Mouse (Mus musculus): ENCODE measurements around the gene 1700018B08Rik. TPM values are rescaled to one million over a fixed set of nuclear protein-coding genes. Genes with fewer than 3 reads are reported as not detected.

Gene 1700018B08Rik
- polyA plus RNA-seq (2014; fragmentation: Nextera tagmentation; extraction: Ambion mirVana) = not detected in 2 replicates

DNA sequence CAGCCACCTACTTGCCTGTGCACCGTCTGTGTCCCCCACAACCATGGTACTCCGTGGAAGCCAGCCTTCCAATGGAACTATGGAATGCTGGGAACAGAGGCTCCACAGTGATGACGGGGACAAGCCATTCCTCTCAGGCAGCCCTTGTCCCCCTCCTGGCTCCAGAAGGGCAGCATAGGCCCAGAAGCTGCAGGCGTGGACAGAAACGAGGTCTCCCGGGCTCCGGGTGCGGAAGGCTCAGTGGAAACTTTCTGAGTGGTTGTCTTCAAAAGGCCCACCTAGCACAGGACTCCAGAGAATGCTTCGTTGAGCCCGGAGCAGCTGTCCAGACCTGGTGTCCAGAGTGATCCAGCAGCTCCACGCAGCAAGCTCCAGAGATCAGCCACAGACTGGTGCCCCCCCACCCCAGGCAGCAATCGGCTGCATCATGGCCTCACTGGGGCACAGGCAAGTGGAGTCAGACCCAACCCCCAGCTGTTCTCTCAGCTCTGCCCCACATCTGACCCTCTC, at the start of gene 1700018B08Rik:
TSS of gene 1700018B08Rik (minus strand) at position 45 of the 510 bp plus-strand sequence.
- Histone ChIP-seq H3K27ac (replicated peaks; ENCODE audit: low read depth, low read length) (no peak within 1 kb of the TSS), H3K27me3 (ENCODE audit: control insufficient read depth, insufficient read depth, low read length) (no peaks in the 10 kb centered on the region), H3K36me3 (replicated peaks; ENCODE audit: control insufficient read depth, insufficient read depth, low read depth, low read length) (no peaks in the 10 kb centered on the region), H3K4me3 (ENCODE audit: low read depth, low read length) (no peak within 1 kb of the TSS), H3K4me1 (ENCODE audit: control insufficient read depth, insufficient read depth, low read length) (no peaks in the 10 kb centered on the region), H3K4me2 (ENCODE audit: low read depth, low read length) (no peak within 1 kb of the TSS), H3K9me3 (replicated peaks; ENCODE audit: control insufficient read depth, low read length) (no peaks in the 10 kb centered on the region), H3K9ac (replicated peaks; ENCODE audit: low read length) (no peak within 1 kb of the TSS; the same call in 1 of the 2 replicates)
- no peak for ATAC-seq (replicated peaks; ENCODE audit: insufficient number of reproducible peaks, low FRiP score, low TSS enrichment, low read depth)
- 85% methylated on average over 12 of the region's 12 CpGs for WGBS
- no peak for DNase-seq (ENCODE audit: low spot score)

DNA sequence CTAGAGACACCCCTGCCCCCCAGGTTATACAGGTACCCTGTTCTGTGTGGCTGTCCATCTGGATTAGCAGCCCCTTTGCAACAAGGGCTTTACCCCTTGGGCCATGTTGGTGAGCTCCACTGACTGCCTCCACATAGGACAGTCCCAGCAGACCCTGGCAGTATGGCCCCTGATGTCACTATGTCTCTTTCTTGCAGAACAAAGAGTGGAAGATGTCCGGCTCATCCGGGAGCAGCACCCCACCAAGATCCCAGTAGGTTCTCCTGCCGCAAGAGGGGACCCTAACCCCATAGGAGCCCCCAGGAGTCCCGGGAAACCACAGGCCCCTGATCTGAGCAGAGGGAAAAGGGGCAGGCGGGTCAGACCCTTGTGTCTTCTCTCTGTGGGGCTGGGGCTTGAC, 49.2 kb upstream of the 1700018B08Rik start:
- no peak for ATAC-seq (replicated peaks; ENCODE audit: insufficient number of reproducible peaks, low FRiP score, low TSS enrichment, low read depth)

DNA sequence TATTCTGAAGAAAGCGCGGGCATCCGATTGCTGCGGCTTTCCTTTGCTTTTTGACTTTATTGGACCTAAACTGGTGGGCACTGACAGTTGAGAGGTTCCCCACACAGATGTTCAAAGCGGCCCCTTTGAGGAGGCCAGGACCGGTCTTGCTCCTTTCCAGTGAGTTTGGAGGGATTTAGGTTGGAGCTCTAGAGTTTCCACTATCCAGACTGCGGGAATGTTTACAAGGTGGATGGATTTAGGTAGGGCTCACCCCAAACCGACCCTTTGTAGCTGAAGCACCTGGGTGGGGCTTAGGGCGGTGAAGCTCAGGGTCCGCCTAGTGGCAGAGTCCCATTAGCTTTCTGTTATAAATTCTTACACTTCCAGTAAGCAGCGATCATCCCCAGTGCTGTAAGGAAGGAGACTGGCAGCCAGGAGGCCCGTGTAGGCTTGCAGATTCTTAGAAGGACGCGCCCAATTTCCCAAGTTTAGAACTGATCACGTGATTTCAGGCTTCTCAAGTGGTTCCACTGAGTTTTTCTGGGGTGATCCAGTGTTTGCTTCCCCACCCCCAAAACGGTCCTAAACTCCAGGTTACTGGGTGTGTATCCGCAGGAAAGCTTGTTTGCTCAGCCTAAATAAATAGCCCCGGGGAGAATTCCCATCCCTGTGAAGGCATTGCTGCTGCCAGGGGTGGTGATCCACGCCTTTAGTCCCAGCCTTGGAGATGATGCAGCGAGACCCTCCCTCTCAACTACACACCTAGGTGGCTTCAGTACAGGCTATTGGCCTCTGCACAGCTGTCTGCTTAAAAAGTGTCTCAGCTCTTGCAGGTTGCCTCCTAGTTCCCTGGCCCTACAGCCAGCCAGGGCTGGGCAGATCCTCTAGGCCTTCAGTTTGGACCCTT, 47.3 kb upstream of the 1700018B08Rik start:
- peak overlapping the region; percentile 79 for H3K4me2 ChIP-seq (ENCODE audit: low read depth, low read length)
- H3K4me3 ChIP-seq (ENCODE audit: low read depth, low read length) = peak overlapping the region; percentile 88
- H3K4me1 ChIP-seq (ENCODE audit: control insufficient read depth, insufficient read depth, low read length) = peaks cover 2% of the 10 kb centered on the region
- peak overlapping the region; percentile 84 for H3K9ac ChIP-seq (replicated peaks; ENCODE audit: low read length)
- ATAC-seq (replicated peaks; ENCODE audit: insufficient number of reproducible peaks, low FRiP score, low TSS enrichment, low read depth) (peak; percentile 21; the same call in 1 of the 2 replicates), DNase-seq (ENCODE audit: low spot score) (peak; percentile 62)
- no peaks in the 10 kb centered on the region for H3K9me3 ChIP-seq (replicated peaks; ENCODE audit: control insufficient read depth, low read length)
- H3K27me3 ChIP-seq (ENCODE audit: control insufficient read depth, insufficient read depth, low read length) = no peaks in the 10 kb centered on the region
- H3K27ac ChIP-seq (replicated peaks; ENCODE audit: low read depth, low read length) = no peak overlapping the region
- 14% methylated on average over 20 of the region's 20 CpGs for WGBS
- H3K36me3 ChIP-seq (replicated peaks; ENCODE audit: control insufficient read depth, insufficient read depth, low read depth, low read length) = peaks cover 3% of the 10 kb centered on the region

More for the DNA sequence above, 49.2 kb upstream of the 1700018B08Rik start:
- H3K27ac ChIP-seq (replicated peaks; ENCODE audit: low read depth, low read length) = no peak overlapping the region
- H3K9me3 ChIP-seq (replicated peaks; ENCODE audit: control insufficient read depth, low read length) = no peaks in the 10 kb centered on the region
- no peak for DNase-seq (ENCODE audit: low spot score)
- WGBS = 83% methylated on average over 5 of the region's 5 CpGs
- H3K36me3 ChIP-seq (replicated peaks; ENCODE audit: control insufficient read depth, insufficient read depth, low read depth, low read length) = peaks cover 3% of the 10 kb centered on the region
- peaks cover 2% of the 10 kb centered on the region for H3K4me1 ChIP-seq (ENCODE audit: control insufficient read depth, insufficient read depth, low read length)
- H3K4me3 ChIP-seq (ENCODE audit: low read depth, low read length) = no peak overlapping the region
- no peak overlapping the region for H3K9ac ChIP-seq (replicated peaks; ENCODE audit: low read length)
- no peaks in the 10 kb centered on the region for H3K27me3 ChIP-seq (ENCODE audit: control insufficient read depth, insufficient read depth, low read length)
- no peak overlapping the region for H3K4me2 ChIP-seq (ENCODE audit: low read depth, low read length)

DNA sequence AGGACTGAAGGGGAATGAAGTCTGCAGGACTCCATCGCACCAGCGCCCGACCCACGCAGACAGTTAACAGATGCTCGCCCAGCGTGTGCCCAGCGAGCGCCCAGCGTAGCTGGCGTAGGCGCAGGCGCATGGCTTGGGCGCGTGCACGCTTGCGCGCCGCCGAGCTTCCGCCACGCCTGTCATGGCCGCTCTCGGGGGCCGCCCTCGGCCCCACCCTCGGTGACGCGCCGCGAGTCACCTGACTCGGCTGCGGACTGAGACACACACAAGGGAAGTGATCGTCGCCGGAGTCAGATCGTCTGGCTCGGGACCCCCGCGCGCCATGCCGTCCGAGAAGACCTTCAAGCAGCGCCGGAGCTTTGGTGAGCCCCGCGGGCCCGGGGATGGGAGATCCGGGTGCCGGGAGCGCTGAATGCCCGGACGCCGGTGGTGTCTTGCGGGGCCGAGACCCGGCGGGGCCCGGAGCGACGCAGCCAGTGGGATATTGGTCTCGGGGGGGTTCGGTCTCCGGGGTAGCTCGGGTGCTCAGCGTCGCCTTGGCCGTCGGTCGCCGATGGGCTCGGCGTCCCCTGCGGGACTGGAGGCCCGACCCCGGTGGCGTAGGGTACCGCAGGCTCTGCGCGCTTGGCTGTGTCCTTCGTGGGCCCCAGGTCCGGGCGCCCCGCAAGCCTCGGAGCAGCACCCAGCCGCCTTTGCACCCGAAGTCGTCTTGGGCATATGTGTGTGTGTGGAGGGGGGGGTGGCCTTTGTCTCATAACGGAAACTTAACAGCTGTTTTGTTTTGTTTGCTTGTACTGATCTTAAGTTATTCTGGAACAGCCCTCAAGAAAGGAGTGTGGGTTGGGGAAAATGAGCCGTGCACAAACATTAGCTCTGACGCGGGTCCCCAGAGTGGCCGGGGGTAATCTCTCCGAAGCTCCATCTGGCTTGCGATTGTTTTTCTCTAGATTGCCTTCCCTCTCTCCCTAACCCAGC, 46.4 kb upstream of the 1700018B08Rik start, which contains the start of gene Map1lc3b:
TSS of gene Map1lc3b (plus strand) at position 159 of the 975 bp plus-strand sequence.
- Histone ChIP-seq H3K4me3 (ENCODE audit: low read depth, low read length) (peak within 1 kb of the TSS; percentile 88), H3K36me3 (replicated peaks; ENCODE audit: control insufficient read depth, insufficient read depth, low read depth, low read length) (peaks cover 3% of the 10 kb centered on the region), H3K4me1 (ENCODE audit: control insufficient read depth, insufficient read depth, low read length) (peaks cover 2% of the 10 kb centered on the region), H3K9me3 (replicated peaks; ENCODE audit: control insufficient read depth, low read length) (no peaks in the 10 kb centered on the region), H3K4me2 (ENCODE audit: low read depth, low read length) (peak within 1 kb of the TSS; percentile 79), H3K9ac (replicated peaks; ENCODE audit: low read length) (peak within 1 kb of the TSS; percentile 84), H3K27ac (replicated peaks; ENCODE audit: low read depth, low read length) (peak within 1 kb of the TSS; percentile 8; the same call in 1 of the 2 replicates), H3K27me3 (ENCODE audit: control insufficient read depth, insufficient read depth, low read length) (no peaks in the 10 kb centered on the region)
- peak; percentile 55 for ATAC-seq (replicated peaks; ENCODE audit: insufficient number of reproducible peaks, low FRiP score, low TSS enrichment, low read depth)
- WGBS = under 1% methylated on average over 93 of the region's 94 CpGs
- peak; percentile 97 for DNase-seq (ENCODE audit: low spot score)

DNA sequence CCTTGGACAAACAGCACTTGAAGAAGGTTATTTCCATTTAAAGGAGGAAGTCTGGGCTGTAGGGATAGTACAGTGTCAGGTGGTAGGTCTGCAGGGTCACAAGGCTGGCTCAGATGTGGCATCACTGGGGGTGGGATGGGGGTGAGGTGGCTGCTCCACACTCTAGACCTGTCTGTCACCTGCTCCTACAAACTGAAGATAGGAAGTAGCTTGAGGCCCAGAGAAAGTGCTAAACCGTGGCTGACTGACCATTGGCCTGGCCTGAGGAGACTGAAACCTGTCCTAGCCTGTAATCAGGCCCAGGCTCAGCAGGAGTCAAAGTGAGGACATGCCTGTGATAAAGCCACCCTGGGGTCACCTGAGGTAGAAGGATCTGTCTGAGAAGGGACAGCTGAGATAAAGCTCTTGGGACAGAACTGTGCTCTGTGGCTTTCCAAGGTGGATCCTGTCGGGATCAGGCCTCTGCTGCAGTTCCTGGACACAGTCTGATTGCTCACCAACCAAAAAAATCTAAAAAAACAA, 45.1 kb upstream of the 1700018B08Rik start:
- no peak overlapping the region for H3K4me2 ChIP-seq (ENCODE audit: low read depth, low read length)
- DNase-seq (ENCODE audit: low spot score) = no peak
- H3K9me3 ChIP-seq (replicated peaks; ENCODE audit: control insufficient read depth, low read length) = no peaks in the 10 kb centered on the region
- peaks cover under 1% of the 10 kb centered on the region; the same call in 1 of the 2 replicates for H3K36me3 ChIP-seq (replicated peaks; ENCODE audit: control insufficient read depth, insufficient read depth, low read depth, low read length)
- no peak overlapping the region for H3K27ac ChIP-seq (replicated peaks; ENCODE audit: low read depth, low read length)
- no peak overlapping the region for H3K4me3 ChIP-seq (ENCODE audit: low read depth, low read length)
- no peak for ATAC-seq (replicated peaks; ENCODE audit: insufficient number of reproducible peaks, low FRiP score, low TSS enrichment, low read depth)
- no peak overlapping the region for H3K9ac ChIP-seq (replicated peaks; ENCODE audit: low read length)
- H3K27me3 ChIP-seq (ENCODE audit: control insufficient read depth, insufficient read depth, low read length) = no peaks in the 10 kb centered on the region
- peaks cover 2% of the 10 kb centered on the region for H3K4me1 ChIP-seq (ENCODE audit: control insufficient read depth, insufficient read depth, low read length)
- WGBS = 59% methylated on average over 2 of the region's 2 CpGs

DNA sequence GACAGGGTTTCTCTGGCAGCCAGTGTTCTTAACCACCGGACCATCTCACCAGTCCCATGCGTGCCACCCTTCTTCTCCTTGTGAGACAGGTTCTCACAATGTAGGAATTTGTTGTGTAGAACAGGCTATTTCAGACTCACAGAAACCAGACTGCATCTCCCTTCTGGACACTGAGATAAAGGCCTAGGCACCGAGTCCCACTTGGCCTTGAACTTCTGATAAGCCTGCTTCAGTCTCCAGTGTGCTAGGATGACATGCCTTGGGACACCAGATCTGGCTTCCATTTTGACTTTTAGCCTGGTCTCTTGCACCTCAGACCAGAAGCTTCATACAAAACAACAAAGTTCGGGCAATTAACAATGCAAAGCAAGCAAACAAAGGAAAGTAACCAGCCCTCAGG, 44.6 kb upstream of the 1700018B08Rik start:
- no peaks in the 10 kb centered on the region for H3K9me3 ChIP-seq (replicated peaks; ENCODE audit: control insufficient read depth, low read length)
- no peaks in the 10 kb centered on the region for H3K36me3 ChIP-seq (replicated peaks; ENCODE audit: control insufficient read depth, insufficient read depth, low read depth, low read length)
- no peaks in the 10 kb centered on the region for H3K27me3 ChIP-seq (ENCODE audit: control insufficient read depth, insufficient read depth, low read length)
- H3K4me1 ChIP-seq (ENCODE audit: control insufficient read depth, insufficient read depth, low read length) = peaks cover 2% of the 10 kb centered on the region
- DNase-seq (ENCODE audit: low spot score) (no peak), ATAC-seq (replicated peaks; ENCODE audit: insufficient number of reproducible peaks, low FRiP score, low TSS enrichment, low read depth) (no peak)
- H3K9ac ChIP-seq (replicated peaks; ENCODE audit: low read length) = no peak overlapping the region
- 83% methylated on average over 4 of the region's 4 CpGs for WGBS
- H3K27ac ChIP-seq (replicated peaks; ENCODE audit: low read depth, low read length) = no peak overlapping the region
- no peak overlapping the region for H3K4me2 ChIP-seq (ENCODE audit: low read depth, low read length)
- H3K4me3 ChIP-seq (ENCODE audit: low read depth, low read length) = no peak overlapping the region

DNA sequence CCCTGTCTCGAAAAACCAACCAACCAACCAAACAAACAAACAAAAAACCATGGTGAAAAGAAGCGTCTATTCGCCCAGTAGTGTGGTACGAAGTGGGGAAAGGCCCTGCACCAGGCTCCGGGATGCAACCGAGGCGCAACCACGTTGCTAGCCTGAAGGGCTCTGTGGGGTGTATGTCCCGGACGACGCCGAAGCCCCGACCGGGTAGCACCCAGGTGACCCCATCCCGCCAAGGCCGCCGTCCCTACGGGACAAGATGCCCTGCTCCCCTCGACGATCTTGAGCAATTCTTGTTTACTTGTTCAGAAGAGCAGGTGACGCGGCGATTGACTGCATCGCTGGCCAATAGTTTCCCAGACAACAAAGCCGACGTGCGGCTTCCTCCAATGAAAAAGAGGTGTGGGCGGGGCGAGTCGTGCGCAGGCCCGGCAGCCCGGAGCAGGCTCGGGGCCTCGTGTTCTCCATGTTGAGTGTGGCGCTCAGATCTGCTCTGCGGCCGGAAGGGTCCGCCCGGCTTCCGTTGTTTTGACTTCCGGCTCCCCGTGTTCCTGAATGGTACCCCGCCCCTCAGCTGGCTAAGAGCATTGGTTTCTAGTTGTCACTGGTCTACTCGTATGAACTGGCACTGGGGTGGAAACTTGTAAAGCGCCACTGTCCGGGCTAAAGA, 41.2 kb upstream of the 1700018B08Rik start:
- DNase-seq (ENCODE audit: low spot score) (peak; percentile 99), ATAC-seq (replicated peaks; ENCODE audit: insufficient number of reproducible peaks, low FRiP score, low TSS enrichment, low read depth) (peak; percentile 96)
- H3K36me3 ChIP-seq (replicated peaks; ENCODE audit: control insufficient read depth, insufficient read depth, low read depth, low read length) = no peaks in the 10 kb centered on the region
- H3K4me1 ChIP-seq (ENCODE audit: control insufficient read depth, insufficient read depth, low read length) = no peaks in the 10 kb centered on the region
- peak overlapping the region; percentile 51 for H3K4me3 ChIP-seq (ENCODE audit: low read depth, low read length)
- H3K27me3 ChIP-seq (ENCODE audit: control insufficient read depth, insufficient read depth, low read length) = no peaks in the 10 kb centered on the region
- H3K27ac ChIP-seq (replicated peaks; ENCODE audit: low read depth, low read length) = no peak overlapping the region
- peak overlapping the region; percentile 62 for H3K9ac ChIP-seq (replicated peaks; ENCODE audit: low read length)
- H3K4me2 ChIP-seq (ENCODE audit: low read depth, low read length) = peak overlapping the region; percentile 63
- under 1% methylated on average over 47 of the region's 47 CpGs for WGBS
- H3K9me3 ChIP-seq (replicated peaks; ENCODE audit: control insufficient read depth, low read length) = no peaks in the 10 kb centered on the region
